Mouse (Mus musculus) kidney, adult 2 months (tissue): ENCODE results near the gene Galnt6.

Experiments
- CTCF ChIP-seq: fragments of 200-500 bp; conservative IDR thresholded peaks from 2 replicates; pipeline ENCODE4 v1.5.1; 2011; ENCODE audit warnings: low read depth, mild to moderate bottlenecking, control low read depth, low read length, moderate library complexity, mixed read lengths; ENCODE audit not compliant: insufficient read depth, insufficient read length
- POLR2A ChIP-seq: fragments of 200-500 bp; IDR thresholded peaks from one replicate; pipeline ENCODE4 v1.6.1; 2011; ENCODE audit warnings: low read depth, low read length, control low read depth

- no peak for TF ChIP-seq CTCF
- no peak for TF ChIP-seq POLR2A
These were observed 30.1 kb upstream of the Galnt6 start for GRCm38 (mm10) chr15:100759286-100759685.
